Mouse (Mus musculus): Measurements from ENCODE around the gene Etaa1. TPM values are rescaled to one million over a fixed set of nuclear protein-coding genes. Genes with fewer than 3 reads are reported as not detected.
"Not testable (repeated sequence)": the region's sequence is repeated elsewhere in the genome, so short reads cannot be mapped to it uniquely, and the experiment has no call there.

Gene Etaa1
- total RNA-seq (2015; ENCODE audit: low replicate concordance) (1.3 and 7.9 TPM in 2 replicates), total RNA-seq (2017; ENCODE audit: low replicate concordance) (6.6 and 8.6 TPM in 2 replicates)

- peak; percentile 100 for ATAC-seq (replicated peaks; ENCODE audit: low FRiP score, poor library complexity, severe bottlenecking)
Measured at GRCm38 (mm10) chr11:17953231-17954134, at the start of gene Etaa1. Gene Etaa1, minus strand, starts transcription at chr11:17953875.

- ATAC-seq (replicated peaks; ENCODE audit: low FRiP score, poor library complexity, severe bottlenecking), result no peak
Measured at GRCm38 (mm10) chr11:17994151-17994550, 40.5 kb upstream of the Etaa1 start.

GRCm38 (mm10) chr11:17992311-17992710 is 38.6 kb upstream of the Etaa1 start:
- no peak for ATAC-seq (replicated peaks; ENCODE audit: low FRiP score, poor library complexity, severe bottlenecking)

- ATAC-seq (replicated peaks; ENCODE audit: low FRiP score, poor library complexity, severe bottlenecking), result no peak
Measured at GRCm38 (mm10) chr11:17983331-17983730, 29.7 kb upstream of the Etaa1 start.

GRCm38 (mm10) chr11:17981246-17981645 is 27.6 kb upstream of the Etaa1 start:
- no peak for ATAC-seq (replicated peaks; ENCODE audit: low FRiP score, poor library complexity, severe bottlenecking)

GRCm38 (mm10) chr11:17975581-17975980 is 21.9 kb upstream of the Etaa1 start:
- ATAC-seq (replicated peaks; ENCODE audit: low FRiP score, poor library complexity, severe bottlenecking), result no peak

- no peak for ATAC-seq (replicated peaks; ENCODE audit: low FRiP score, poor library complexity, severe bottlenecking)
Measured at GRCm38 (mm10) chr11:17952791-17953190, 884 bp downstream of the Etaa1 start.

GRCm38 (mm10) chr11:17951336-17951735 is 2.3 kb downstream of the Etaa1 start:
- no peak for ATAC-seq (replicated peaks; ENCODE audit: low FRiP score, poor library complexity, severe bottlenecking)

GRCm38 (mm10) chr11:17939168-17939567 is 14.5 kb downstream of the Etaa1 start:
- no peak for ATAC-seq (replicated peaks; ENCODE audit: low FRiP score, poor library complexity, severe bottlenecking)

- ATAC-seq (replicated peaks; ENCODE audit: low FRiP score, poor library complexity, severe bottlenecking), result no peak
Measured at GRCm38 (mm10) chr11:17937931-17938330, 15.7 kb downstream of the Etaa1 start.

- no peak for ATAC-seq (replicated peaks; ENCODE audit: low FRiP score, poor library complexity, severe bottlenecking)
Measured at GRCm38 (mm10) chr11:17917905-17918304, 35.8 kb downstream of the Etaa1 start.

- no peak for ATAC-seq (replicated peaks; ENCODE audit: low FRiP score, poor library complexity, severe bottlenecking)
Measured at GRCm38 (mm10) chr11:17917101-17917500, 36.6 kb downstream of the Etaa1 start.

- no peak for ATAC-seq (replicated peaks; ENCODE audit: low FRiP score, poor library complexity, severe bottlenecking)
Measured at GRCm38 (mm10) chr11:17916486-17916885, 37.2 kb downstream of the Etaa1 start.

GRCm38 (mm10) chr11:17900996-17901395 is 52.7 kb downstream of the Etaa1 start:
- not testable (repeated sequence) for ATAC-seq (replicated peaks; ENCODE audit: low FRiP score, poor library complexity, severe bottlenecking)
